Mouse (Mus musculus) right cerebral cortex, postnatal 36 days (tissue): ENCODE results near the gene Sh3bp4.
A peak's percentile ranks its signal among the peaks of the same experiment; 100 is the strongest.

Experiments
- DNase-seq, 2 experiments: peaks; one replicate each; pipeline ENCODE4 v3.0.0; 2022; ENCODE audit warnings: low spot score in 2 of 2, mixed read lengths in 1 of 2

Sh3bp4 gene

GRCm38 (mm10) chr1:89071371-89072142 lies 1.3 kb downstream of the Sh3bp4 start:
- no peak for DNase-seq

- DNase-seq, result no peak
These were observed 2.2 kb downstream of the Sh3bp4 start for GRCm38 (mm10) chr1:89072143-89072990.

GRCm38 (mm10) chr1:89073291-89073846 lies 3.2 kb downstream of the Sh3bp4 start:
- DNase-seq, result no peak

GRCm38 (mm10) chr1:89074678-89075077 lies 4.5 kb downstream of the Sh3bp4 start:
- DNase-seq, result no peak

- DNase-seq, result no peak
These were observed 4.9 kb downstream of the Sh3bp4 start for GRCm38 (mm10) chr1:89075120-89075519.

GRCm38 (mm10) chr1:89076777-89077176 lies 6.6 kb downstream of the Sh3bp4 start:
- DNase-seq, result no peak

GRCm38 (mm10) chr1:89078240-89078639 lies 8.0 kb downstream of the Sh3bp4 start:
- DNase-seq, result no peak

GRCm38 (mm10) chr1:89078730-89079129 lies 8.5 kb downstream of the Sh3bp4 start:
- DNase-seq, result no peak

GRCm38 (mm10) chr1:89079239-89079638 lies 9.0 kb downstream of the Sh3bp4 start:
- no peak for DNase-seq

- no peak for DNase-seq
These were observed 10.2 kb downstream of the Sh3bp4 start for GRCm38 (mm10) chr1:89080371-89080770.

- no peak for DNase-seq
These were observed 10.6 kb downstream of the Sh3bp4 start for GRCm38 (mm10) chr1:89080795-89081194.

- DNase-seq, result no peak
These were observed 11.2 kb downstream of the Sh3bp4 start for GRCm38 (mm10) chr1:89081371-89081770.

GRCm38 (mm10) chr1:89082171-89082882 lies 12.1 kb downstream of the Sh3bp4 start:
- DNase-seq, result no peak

- DNase-seq, result no peak
These were observed 16.4 kb downstream of the Sh3bp4 start for GRCm38 (mm10) chr1:89086575-89087153.

GRCm38 (mm10) chr1:89088144-89088543 lies 17.9 kb downstream of the Sh3bp4 start:
- no peak for DNase-seq

GRCm38 (mm10) chr1:89088748-89089288 lies 18.6 kb downstream of the Sh3bp4 start:
- no peak for DNase-seq

- no peak for DNase-seq
These were observed 19.8 kb downstream of the Sh3bp4 start for GRCm38 (mm10) chr1:89089821-89090600.

- no peak for DNase-seq
These were observed 20.5 kb downstream of the Sh3bp4 start for GRCm38 (mm10) chr1:89090676-89091075.

- no peak for DNase-seq
These were observed 21.8 kb downstream of the Sh3bp4 start for GRCm38 (mm10) chr1:89092019-89092418.

GRCm38 (mm10) chr1:89092442-89092991 lies 22.3 kb downstream of the Sh3bp4 start:
- peak; percentile 84 for DNase-seq
